Mouse (Mus musculus): ENCODE measurements around the gene Kcnd3. TPM values are rescaled to one million over a fixed set of nuclear protein-coding genes. Genes with fewer than 3 reads are reported as not detected.
A peak's percentile ranks its signal among the peaks of the same experiment; 100 is the strongest.

Kcnd3 gene
- polyA plus RNA-seq, 1 experiment from 2014 or later, result 1.1 TPM

- ATAC-seq (ENCODE audit: insufficient number of reproducible peaks, insufficient read depth, low FRiP score, low TSS enrichment), result no peak
- Histone ChIP-seq H3K4me1 (no peaks in the 10 kb centered on the region), H3K9ac (no peak overlapping the region), H3K4me2 (replicated peaks) (no peak overlapping the region), H3K9me3 (no peaks in the 10 kb centered on the region), H3K4me3 (no peak overlapping the region), H3K27ac (no peak overlapping the region), H3K27me3 (no peaks in the 10 kb centered on the region), H3K36me3 (no peaks in the 10 kb centered on the region)
- WGBS, result 90% methylated on average over 3 of the region's 3 CpGs
Measured at GRCm38 (mm10) chr3:105669776-105670175, 217.6 kb downstream of the Kcnd3 start.

- Histone ChIP-seq H3K4me3 (no peak overlapping the region), H3K27ac (no peak overlapping the region), H3K4me2 (replicated peaks) (no peak overlapping the region), H3K9me3 (no peaks in the 10 kb centered on the region), H3K36me3 (no peaks in the 10 kb centered on the region), H3K4me1 (no peaks in the 10 kb centered on the region), H3K27me3 (no peaks in the 10 kb centered on the region), H3K9ac (no peak overlapping the region)
- WGBS, result 80% methylated on average over 1 of the region's 1 CpGs
- no peak for ATAC-seq (ENCODE audit: insufficient number of reproducible peaks, insufficient read depth, low FRiP score, low TSS enrichment)
Measured at GRCm38 (mm10) chr3:105670801-105671200, 218.7 kb downstream of the Kcnd3 start.

- H3K9me3 ChIP-seq, result no peaks in the 10 kb centered on the region
- H3K36me3 ChIP-seq, result peaks cover 23% of the 10 kb centered on the region
- H3K27ac ChIP-seq, result no peak overlapping the region
- H3K4me3 ChIP-seq, result no peak overlapping the region
- ATAC-seq (ENCODE audit: insufficient number of reproducible peaks, insufficient read depth, low FRiP score, low TSS enrichment), result peak; percentile 22; the same call in 1 of the 2 replicates
- no peak overlapping the region for H3K9ac ChIP-seq
- no peaks in the 10 kb centered on the region for H3K4me1 ChIP-seq
- 16% methylated on average over 7 of the region's 7 CpGs for WGBS
- no peak overlapping the region for H3K4me2 ChIP-seq (replicated peaks)
- no peaks in the 10 kb centered on the region for H3K27me3 ChIP-seq
Measured at GRCm38 (mm10) chr3:105674595-105675218, 222.6 kb downstream of the Kcnd3 start.

GRCm38 (mm10) chr3:105675932-105676331, 223.8 kb downstream of the Kcnd3 start:
- no peak for ATAC-seq (ENCODE audit: insufficient number of reproducible peaks, insufficient read depth, low FRiP score, low TSS enrichment)

GRCm38 (mm10) chr3:105680346-105680745, 228.2 kb downstream of the Kcnd3 start:
- no peak overlapping the region for H3K27ac ChIP-seq
- H3K27me3 ChIP-seq, result no peaks in the 10 kb centered on the region
- WGBS, result 92% methylated on average over 7 of the region's 7 CpGs
- H3K4me1 ChIP-seq, result no peaks in the 10 kb centered on the region
- H3K9me3 ChIP-seq, result no peaks in the 10 kb centered on the region
- H3K4me2 ChIP-seq (replicated peaks), result no peak overlapping the region
- no peak overlapping the region for H3K4me3 ChIP-seq
- no peak overlapping the region for H3K9ac ChIP-seq
- ATAC-seq (ENCODE audit: insufficient number of reproducible peaks, insufficient read depth, low FRiP score, low TSS enrichment), result no peak
- peaks cover 50% of the 10 kb centered on the region for H3K36me3 ChIP-seq

More at GRCm38 (mm10) chr3:105675932-105676331, 223.8 kb downstream of the Kcnd3 start:
- no peak overlapping the region for H3K4me3 ChIP-seq
- H3K4me2 ChIP-seq (replicated peaks), result no peak overlapping the region
- H3K27ac ChIP-seq, result no peak overlapping the region
- H3K27me3 ChIP-seq, result no peaks in the 10 kb centered on the region
- no peak overlapping the region for H3K9ac ChIP-seq
- H3K9me3 ChIP-seq, result no peaks in the 10 kb centered on the region
- 44% methylated on average over 2 of the region's 2 CpGs for WGBS
- peaks cover 29% of the 10 kb centered on the region for H3K36me3 ChIP-seq
- no peaks in the 10 kb centered on the region for H3K4me1 ChIP-seq

- H3K9me3 ChIP-seq, result no peaks in the 10 kb centered on the region
- ATAC-seq (ENCODE audit: insufficient number of reproducible peaks, insufficient read depth, low FRiP score, low TSS enrichment), result no peak; the same call in 1 of the 2 replicates
Measured at GRCm38 (mm10) chr3:105686394-105687323, 234.5 kb downstream of the Kcnd3 start.

GRCm38 (mm10) chr3:105687324-105688060, 235.4 kb downstream of the Kcnd3 start, which contains the start of gene Ddx20:
Gene Ddx20, minus strand, starts transcription at chr3:105687574.
- no peaks in the 10 kb centered on the region for H3K27me3 ChIP-seq
- H3K27ac ChIP-seq, result peak within 1 kb of the TSS; percentile 81
- under 1% methylated on average over 70 of the region's 72 CpGs for WGBS

More at GRCm38 (mm10) chr3:105686394-105687323, 234.5 kb downstream of the Kcnd3 start:
- WGBS, result 8% methylated on average over 60 of the region's 60 CpGs
- Histone ChIP-seq H3K9ac (peak overlapping the region; percentile 93), H3K4me2 (replicated peaks) (peak overlapping the region; percentile 56), H3K27me3 (no peaks in the 10 kb centered on the region), H3K4me3 (peak overlapping the region; percentile 97), H3K27ac (peak overlapping the region; percentile 81), H3K4me1 (peaks cover 7% of the 10 kb centered on the region; the same call in 1 of the 2 replicates), H3K36me3 (peaks cover 17% of the 10 kb centered on the region)

GRCm38 (mm10) chr3:105688536-105688935, 236.4 kb downstream of the Kcnd3 start:
- no peaks in the 10 kb centered on the region for H3K9me3 ChIP-seq
- H3K36me3 ChIP-seq, result peaks cover 6% of the 10 kb centered on the region
- no peak overlapping the region for H3K27ac ChIP-seq
- H3K4me1 ChIP-seq, result peaks cover 7% of the 10 kb centered on the region; the same call in 1 of the 2 replicates
- no peak for ATAC-seq (ENCODE audit: insufficient number of reproducible peaks, insufficient read depth, low FRiP score, low TSS enrichment)
- H3K9ac ChIP-seq, result no peak overlapping the region
- H3K4me3 ChIP-seq, result no peak overlapping the region
- H3K4me2 ChIP-seq (replicated peaks), result no peak overlapping the region
- 85% methylated on average over 2 of the region's 2 CpGs for WGBS
- H3K27me3 ChIP-seq, result peaks cover 1% of the 10 kb centered on the region

More at GRCm38 (mm10) chr3:105687324-105688060, 235.4 kb downstream of the Kcnd3 start, which contains the start of gene Ddx20:
- Histone ChIP-seq H3K9me3 (no peaks in the 10 kb centered on the region), H3K36me3 (peaks cover 16% of the 10 kb centered on the region), H3K4me1 (peaks cover 7% of the 10 kb centered on the region; the same call in 1 of the 2 replicates), H3K4me3 (peak within 1 kb of the TSS; percentile 97), H3K9ac (peak within 1 kb of the TSS; percentile 93), H3K4me2 (replicated peaks) (peak within 1 kb of the TSS; percentile 59)
- peak; percentile 94 for ATAC-seq (ENCODE audit: insufficient number of reproducible peaks, insufficient read depth, low FRiP score, low TSS enrichment)

- H3K27me3 ChIP-seq, result peaks cover 26% of the 10 kb centered on the region
- ATAC-seq (ENCODE audit: insufficient number of reproducible peaks, insufficient read depth, low FRiP score, low TSS enrichment), result no peak
- H3K36me3 ChIP-seq, result no peaks in the 10 kb centered on the region
- H3K9ac ChIP-seq, result no peak overlapping the region
- H3K9me3 ChIP-seq, result no peaks in the 10 kb centered on the region
- WGBS, result 74% methylated on average over 14 of the region's 14 CpGs
- H3K27ac ChIP-seq, result no peak overlapping the region
- H3K4me1 ChIP-seq, result peaks cover 13% of the 10 kb centered on the region
- H3K4me3 ChIP-seq, result no peak overlapping the region
- H3K4me2 ChIP-seq (replicated peaks), result no peak overlapping the region
Measured at GRCm38 (mm10) chr3:105693327-105694080, 241.4 kb downstream of the Kcnd3 start.

- H3K27me3 ChIP-seq, result peaks cover 26% of the 10 kb centered on the region
- peaks cover 13% of the 10 kb centered on the region for H3K4me1 ChIP-seq
- no peaks in the 10 kb centered on the region for H3K36me3 ChIP-seq
- H3K4me2 ChIP-seq (replicated peaks), result peak overlapping the region; percentile 37
- H3K9ac ChIP-seq, result peak overlapping the region; percentile 24; the same call in 1 of the 2 replicates
- WGBS, result 29% methylated on average over 20 of the region's 20 CpGs
- peak overlapping the region; percentile 10; the same call in 1 of the 2 replicates for H3K4me3 ChIP-seq
- 0 out of 2 replicates have a peak overlapping the region, but pooled peaks have one; percentile 23 for H3K27ac ChIP-seq
- ATAC-seq (ENCODE audit: insufficient number of reproducible peaks, insufficient read depth, low FRiP score, low TSS enrichment), result peak; percentile 48
- H3K9me3 ChIP-seq, result no peaks in the 10 kb centered on the region
Measured at GRCm38 (mm10) chr3:105695476-105696386, 243.6 kb downstream of the Kcnd3 start.
